Mouse (Mus musculus) adrenal gland (tissue): Measurements from ENCODE around the gene Nos3.

ENCODE experiments used
- intact Hi-C: fragments of 180-260 bp; cut with DNase I; formaldehyde crosslinking; loops from one replicate; pipeline ENCODE4 v1.15.1; 2025

The Nos3 gene

DNA sequence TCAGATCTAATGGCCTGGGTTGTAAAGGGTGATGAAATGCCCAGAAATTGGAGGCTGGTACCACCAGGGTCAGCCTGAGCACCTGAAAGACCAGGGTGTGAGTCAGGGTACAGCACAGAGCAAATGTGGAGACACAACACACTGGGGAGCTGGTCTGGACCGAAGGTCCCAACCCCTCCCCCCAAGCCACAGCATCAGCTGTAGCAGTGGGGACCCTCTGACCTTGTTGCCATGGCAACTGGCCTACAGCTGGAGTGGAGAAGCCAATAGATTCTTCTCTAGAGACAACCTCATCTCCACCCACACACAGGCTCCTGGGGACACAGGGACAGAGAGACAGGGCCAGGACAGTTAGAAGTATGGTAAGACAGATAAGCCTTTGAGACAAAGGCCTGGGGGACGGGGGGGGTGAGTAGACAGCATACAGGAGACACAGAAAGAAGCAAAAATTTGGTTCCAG, 20.6 kb upstream of the Nos3 start:
- intact Hi-C loops: no loop called here

DNA sequence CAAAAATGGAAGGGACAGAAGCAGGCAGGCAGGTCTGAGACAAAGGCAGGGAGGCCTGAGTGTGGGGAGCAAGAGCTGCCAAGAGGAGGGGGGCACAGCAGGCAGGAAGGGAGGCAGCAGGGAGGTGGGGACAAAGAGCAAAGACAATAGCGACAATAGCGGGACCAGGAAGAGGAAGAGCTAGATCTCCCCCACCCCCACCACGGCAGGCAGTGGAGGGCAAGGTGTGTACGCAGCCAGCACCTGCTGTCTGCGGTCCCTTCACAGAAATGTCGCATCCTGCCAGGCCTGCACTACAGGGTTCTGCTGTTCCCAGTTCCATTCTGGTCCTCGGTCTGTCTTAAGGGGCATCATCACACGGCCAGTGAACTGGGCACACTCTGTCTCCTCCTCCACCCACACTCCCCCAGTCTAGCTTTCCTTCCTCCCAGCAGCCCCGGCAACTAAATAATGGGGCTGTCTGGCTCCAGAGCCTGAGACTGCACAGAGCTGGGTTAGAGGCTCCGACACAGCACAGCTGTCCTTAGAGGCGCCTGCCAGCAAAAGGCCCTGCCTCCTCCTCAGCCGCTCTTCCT, 20.0 kb upstream of the Nos3 start:
- intact Hi-C loops: no loop called here

DNA sequence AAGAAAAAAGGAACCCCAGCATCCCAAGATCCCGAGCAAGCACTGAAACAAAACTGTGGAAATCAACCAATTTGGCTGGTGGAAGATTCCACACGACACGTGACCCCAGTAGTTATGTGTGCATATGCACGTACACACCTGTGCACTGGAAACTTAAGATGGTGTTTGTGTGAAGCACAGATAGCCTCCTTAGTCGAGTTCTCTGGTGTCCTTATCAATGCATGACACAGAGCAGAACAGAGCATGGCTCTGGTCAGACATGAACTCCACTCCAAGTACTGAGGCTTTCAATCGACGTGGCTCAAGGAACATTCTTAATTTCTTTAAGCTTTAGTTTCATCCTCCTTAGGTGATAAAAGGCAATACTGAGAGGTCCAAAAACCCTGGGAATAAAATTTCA, 18.3 kb upstream of the Nos3 start:
- intact Hi-C loops: no loop called here

DNA sequence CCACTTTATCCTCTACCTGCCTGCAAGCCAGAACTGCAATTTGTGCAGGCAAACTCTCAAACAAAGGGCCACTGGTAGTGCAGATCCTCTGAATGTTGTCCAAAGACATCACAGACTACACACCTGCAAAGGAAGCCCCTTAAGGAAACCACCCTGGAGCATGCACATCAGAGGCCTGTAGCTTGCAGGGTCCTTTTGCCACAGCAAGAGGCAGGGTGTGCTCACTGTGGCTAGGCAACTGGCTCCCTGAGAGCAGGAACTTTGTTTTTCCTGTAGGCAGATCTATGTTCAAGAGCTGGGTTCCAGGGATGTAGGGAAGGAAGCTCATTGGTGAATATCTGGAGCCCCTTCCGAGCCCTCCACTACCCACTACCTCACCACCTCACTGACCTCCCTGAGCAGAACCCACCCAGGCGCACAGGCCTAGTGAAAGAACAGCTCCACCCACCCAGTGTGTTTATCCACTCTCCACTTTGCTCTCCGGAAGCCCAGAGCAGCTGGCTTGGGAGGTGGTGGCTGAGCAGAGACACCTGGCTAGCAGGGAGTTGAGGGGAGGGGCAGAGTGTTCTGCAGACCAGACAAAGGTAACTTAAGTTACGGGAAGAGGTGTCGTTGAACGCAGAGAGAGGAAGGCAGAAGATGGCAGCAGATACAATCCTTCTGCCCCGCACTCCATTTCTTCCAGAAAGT, 17.3 kb upstream of the Nos3 start:
- intact Hi-C loops: no loop called here

DNA sequence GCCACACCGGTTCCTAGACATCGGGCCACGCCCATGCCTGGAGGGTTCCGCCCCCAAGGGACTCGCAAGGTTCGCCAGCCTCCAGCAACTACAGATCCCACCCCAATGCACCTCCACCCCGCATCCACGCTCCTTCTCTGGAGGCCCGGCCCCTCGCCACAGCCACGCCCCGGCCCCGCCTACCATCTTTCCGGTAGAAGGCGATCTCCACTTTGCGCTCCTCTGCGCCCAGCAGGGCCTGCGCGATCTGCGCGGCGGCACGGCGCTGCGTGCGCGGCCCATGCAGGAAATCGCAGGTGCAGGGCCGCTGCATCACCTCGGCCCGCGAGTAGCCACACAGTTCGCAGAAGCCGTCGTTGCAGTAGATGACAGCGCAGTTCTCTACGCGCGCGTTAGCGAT, 16.5 kb upstream of the Nos3 start:
- intact Hi-C loops: no loop called here

DNA sequence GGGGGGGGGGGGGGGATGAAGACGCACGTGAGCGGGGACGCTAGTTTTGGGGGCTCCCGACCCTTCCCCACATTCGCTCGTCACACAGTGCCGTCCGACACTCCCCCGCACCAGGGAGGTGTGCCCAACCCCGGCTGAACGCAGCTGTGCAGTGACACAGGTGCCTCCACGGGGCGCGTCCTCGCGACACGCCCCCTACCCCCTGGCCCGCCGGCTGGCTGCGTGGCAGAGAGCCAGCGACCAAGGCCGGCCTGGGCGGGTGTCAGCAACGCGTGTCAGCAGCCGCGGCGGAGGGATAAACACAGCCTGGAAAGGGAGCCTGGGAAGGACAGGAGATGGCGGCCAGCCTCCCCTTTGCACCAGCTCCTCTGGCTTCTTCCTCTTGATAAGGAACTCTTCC, 16.1 kb upstream of the Nos3 start:
- intact Hi-C loops: no loop called here

DNA sequence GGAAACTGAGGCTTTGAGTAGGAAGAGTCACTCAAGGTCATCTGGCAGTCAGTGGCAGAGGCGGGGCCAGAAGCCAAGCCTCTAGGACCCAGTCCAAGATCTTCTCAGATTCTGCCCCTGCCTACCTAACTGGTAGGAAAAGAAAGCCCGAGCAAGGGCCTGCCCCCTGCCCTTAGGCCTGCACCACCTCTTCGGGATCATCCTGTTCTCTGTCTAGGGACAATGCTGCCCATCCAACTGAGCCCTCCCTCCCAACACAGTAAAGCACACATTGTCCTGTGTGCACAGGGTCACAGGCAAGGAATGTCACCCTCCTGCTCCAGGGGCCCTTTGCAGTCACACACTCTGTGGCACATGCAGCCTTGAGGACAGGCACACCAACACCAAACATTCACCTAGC, 14.5 kb upstream of the Nos3 start:
- intact Hi-C loops: no loop called here

DNA sequence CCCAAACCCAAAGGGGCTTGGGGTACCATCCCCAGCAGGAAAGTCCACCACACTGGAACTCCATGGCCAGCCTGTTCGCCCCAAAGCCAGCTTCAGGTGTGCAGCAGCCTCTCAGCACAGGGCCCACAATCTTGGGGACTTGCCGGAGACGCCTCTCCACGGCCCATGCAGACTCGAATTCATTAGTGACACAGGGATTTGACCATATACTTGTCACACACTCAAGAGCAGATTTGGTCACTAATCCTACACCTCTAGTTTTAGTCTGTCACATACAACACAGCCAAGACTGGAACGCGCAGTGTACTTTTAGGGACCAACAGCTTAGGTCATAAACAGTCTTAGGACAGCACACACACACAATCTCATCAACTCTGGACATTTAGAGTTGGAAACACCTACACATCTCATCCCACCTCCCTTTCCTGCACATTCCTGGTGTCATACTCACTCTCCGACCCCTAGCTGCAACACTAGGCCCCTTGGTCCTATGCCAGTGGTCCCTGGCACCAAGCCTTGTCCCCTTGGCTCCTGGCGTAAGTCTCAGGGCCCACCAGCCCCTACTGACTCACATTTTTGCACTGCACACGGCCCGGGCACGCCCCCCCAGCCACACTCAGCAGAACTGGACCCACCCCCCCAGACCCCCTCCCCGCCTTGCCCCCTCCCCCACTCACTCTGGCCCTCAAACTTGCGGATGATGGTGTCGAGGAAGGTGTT, 13.9 kb upstream of the Nos3 start:
- intact Hi-C loops: no loop called here

DNA sequence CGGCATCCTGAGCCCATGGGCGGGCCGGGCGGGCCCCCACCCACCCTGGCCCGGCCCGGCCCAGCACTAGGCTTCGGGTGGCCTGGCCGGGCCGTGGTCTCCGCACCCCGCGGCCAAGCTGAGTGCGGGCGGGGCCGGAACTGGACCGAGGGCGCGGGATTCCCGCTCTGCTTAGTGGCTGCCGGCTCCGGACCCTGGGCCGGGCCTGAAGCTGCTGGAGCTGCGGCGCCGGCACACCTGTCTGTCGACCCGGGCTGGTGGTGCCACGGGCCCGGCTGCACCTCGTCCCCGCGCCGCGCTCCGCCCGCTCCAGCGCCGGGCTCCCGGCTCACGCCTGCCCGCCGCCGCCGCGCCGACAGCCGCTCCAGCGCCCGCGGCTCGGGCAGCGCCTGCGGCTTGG, 13.3 kb upstream of the Nos3 start, which contains the start of gene Kcnh2:
TSS of gene Kcnh2 (minus strand) at position 327 of the 400 bp plus-strand sequence.
- intact Hi-C loops: no loop called here

DNA sequence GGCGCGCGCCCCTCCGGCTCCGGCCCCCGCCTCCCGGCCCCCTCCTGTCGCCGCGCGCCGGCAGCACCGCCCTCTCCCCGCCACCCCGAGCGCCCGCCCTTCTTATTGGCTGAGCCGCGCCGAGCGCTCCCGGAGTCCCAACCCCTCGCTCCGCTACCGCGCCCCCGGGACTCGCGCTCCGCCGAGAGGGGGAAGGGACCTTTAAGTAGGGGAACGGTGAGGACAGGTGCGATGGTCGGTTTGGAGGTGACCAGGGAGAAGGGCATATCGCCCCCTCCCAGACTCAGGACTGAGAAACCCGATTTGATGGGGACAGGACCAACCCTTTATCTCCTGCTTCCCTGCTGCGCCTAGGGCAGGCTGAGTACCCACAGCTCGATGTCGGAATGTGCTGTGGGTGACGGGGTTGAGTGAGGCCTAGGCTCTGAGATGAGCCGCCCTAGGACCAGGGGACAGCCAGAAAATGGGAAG, 12.9 kb upstream of the Nos3 start:
- intact Hi-C loops: no loop called here

DNA sequence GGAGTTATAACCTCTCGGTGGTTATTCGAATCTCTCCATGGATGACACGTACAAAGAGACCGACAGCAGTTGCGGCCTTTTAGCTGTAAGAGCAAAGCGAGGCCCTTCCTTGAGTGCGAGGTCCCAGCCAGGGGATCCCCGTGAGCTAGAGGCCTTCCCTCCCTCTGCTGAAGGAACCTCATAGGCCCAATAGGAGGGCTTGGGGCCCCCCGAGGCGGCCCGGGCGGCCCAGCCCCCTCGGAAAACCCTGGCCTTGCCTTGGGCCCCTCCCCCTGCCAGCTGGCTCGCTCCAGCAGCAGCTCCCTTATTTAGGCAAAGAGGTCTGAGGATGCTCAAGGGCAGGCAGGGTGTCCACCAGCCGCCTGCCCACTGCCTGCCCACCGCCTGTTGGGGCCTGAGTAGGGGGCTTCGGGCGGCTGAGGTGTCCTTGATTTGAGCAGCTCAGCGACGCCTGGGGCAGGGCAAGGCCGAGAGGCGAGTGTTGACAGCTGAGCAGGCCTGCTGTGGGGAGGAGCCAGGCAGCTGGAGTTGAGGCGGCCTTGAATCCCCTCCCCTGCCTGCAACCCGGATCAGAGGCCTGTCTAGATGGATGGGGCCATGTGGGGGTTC, 12.3 kb upstream of the Nos3 start:
- intact Hi-C loops: no loop called here

DNA sequence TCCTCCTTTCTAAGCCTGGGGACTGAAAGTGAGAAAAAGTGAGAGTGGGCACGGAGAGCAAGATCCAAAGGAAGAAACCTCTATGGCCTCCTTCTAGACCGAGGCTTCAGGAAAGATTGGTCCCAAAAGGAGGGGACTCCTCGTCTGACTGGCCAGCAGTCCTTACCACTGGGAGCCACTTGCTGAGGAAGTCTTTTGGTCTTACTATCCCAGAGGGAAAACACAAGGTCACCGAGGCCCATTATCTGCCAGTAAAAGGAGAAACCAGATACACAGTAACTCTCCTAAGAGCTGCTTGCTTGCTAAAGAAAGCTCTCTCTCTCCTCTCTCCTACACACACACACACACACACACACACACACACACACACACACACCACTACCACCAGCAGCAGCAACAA, 11.3 kb upstream of the Nos3 start:
- intact Hi-C loops: no loop called here

DNA sequence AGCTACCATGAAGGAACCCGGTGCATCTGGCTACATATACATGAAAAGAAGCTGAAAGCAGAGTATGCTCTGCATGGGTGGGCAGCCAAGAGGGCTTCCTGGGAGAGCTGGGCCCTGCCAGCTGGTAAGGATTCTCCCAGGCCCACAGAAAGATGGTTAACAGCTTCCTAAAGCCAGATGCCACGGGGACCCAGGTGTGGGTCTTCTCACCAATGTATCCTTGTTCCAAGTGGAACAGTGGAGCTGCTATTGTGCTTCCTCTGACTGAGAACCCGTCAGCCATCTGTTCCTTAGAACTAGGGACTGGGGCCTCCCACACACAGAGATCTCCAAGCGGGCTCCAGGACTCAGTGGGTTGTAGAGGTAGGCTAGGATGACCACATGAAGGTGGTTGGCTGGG, 7.8 kb upstream of the Nos3 start:
- intact Hi-C loops: no loop called here

DNA sequence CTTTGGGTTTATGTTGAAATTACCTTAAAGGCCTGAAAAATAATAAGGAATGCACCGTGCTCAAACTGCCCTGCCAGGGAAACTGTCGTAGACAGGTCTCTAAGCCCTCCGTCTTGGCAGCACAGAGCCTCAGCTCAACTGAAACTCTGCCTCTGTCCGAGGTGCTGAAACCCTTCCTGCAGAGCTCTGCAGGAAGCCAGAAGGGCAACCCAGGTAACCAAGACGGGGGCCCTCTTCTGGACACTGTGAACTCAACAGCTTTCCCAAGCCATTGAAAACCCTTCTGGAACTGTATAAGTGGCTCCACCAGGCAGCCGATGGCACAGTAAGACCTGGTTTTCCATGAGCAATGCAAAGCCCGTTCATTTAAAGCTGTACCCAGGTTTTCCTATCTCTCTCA, 7.1 kb upstream of the Nos3 start:
- intact Hi-C loops: no loop called here

DNA sequence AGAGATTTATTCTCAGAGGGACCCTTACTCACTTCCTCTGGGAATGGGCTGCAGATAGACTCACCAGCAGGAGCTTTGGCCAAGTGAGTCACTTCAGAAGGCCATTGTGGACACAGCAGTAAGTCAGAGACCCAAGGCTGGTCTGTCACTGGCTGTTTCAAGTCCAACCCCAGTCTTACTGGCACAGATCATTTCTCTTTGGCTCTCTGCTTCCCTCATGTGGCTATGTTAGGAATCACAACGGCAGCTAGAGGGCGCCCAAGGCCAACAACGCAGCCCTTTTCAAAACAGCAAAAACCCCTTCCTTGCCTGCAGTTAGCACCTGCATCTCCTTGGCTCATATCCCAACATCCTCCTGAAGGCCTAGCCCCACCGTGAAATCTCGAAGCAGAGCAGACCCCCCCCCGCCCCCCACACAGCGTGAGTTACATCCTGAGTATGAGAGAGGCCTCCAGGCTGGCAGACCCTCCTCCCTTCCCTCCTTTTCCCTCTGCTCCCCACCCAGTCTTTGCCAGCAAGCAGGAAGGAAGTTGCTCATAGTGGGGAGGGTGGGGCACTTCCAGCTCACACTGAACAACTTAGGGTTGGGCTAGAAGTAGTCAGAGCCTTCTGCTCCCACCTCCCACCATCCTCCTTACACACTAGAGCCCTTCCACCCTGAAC, 3.7 kb upstream of the Nos3 start:
- intact Hi-C loops: loop anchor here (2.0 kb wide), 2 partner anchors 24 to 98 kb away; no protein-coding TSS in a partner anchor

DNA sequence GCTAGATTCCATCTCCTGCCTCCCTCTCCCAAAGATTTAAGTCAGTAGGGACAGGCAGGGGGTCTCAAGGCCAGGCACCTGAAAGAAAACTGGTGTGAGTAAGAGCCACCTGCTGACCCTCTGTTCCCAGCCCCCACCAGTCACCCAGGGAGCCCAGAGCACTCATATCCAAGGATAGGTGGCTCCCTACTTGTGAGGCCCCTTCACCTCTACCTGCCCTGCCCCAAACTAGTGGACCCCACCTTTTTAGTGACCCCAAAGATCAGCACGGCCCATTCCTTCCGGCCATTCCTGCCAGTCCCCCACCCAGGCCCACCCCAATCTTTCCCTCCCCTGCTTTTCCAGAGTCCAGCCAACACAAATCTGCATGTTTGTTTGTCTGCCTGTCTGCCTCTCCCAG, 1.1 kb upstream of the Nos3 start:
- intact Hi-C loops: no loop called here

DNA sequence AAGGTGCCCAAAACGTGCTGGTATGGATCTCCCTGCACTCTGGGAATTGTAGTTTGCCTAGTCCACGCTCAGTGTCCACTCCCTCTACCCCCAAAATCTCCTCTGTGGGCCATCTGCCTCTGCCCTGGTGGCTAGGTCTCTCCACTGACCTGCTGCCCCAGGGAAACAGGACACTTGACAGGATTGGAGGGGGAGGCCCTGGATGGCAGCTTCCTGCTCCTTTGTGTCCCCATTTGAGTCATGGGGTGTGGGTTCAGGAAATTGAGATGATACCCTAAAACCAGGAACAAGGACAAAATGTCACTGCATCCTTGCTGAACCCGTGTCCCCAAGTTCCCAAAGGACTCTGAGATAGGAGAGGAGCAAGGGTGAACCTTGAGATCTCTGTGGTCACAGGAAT, 549 bp upstream of the Nos3 start:
- intact Hi-C loops: no loop called here

DNA sequence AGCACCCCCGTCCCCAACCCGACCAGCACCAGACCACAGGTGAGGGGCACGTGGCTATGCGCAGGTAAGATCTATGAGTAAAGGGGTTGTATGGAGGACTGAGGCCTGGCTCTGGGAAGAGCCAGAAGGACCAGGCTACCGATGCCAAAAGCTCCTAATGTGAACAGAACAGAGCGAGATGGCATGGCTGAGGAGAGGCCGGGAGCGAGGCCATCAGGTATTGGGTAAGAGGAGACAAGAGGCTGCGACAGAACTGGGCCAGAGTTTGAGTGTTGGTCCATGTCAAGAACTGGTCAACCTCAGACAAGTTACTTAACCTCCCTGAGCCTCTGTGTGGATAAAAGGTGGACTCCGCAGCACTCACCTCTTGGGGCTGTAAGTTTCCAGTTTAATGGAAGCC, 353 bp downstream of the Nos3 start:
- intact Hi-C loops: no loop called here

DNA sequence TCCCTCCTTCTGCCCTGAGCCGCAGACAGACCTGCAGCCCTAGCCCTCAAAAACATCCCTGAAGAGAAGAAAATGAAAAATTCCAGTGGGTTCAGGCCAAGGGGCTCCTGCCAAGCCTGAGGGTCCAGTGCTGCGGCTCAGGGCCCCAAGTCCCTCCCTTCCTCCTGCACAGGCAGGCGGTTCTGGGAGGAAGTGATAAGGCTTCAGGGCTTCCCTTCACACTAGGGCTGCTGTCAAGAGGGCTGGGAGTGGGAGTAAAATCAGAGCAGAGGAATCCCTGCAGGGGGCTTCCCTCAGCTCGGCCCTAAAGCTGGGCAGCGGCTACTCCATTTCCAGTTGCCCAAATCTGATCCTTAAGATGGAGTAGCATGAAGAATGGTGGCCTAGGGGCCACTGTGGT, 918 bp downstream of the Nos3 start:
- intact Hi-C loops: no loop called here

DNA sequence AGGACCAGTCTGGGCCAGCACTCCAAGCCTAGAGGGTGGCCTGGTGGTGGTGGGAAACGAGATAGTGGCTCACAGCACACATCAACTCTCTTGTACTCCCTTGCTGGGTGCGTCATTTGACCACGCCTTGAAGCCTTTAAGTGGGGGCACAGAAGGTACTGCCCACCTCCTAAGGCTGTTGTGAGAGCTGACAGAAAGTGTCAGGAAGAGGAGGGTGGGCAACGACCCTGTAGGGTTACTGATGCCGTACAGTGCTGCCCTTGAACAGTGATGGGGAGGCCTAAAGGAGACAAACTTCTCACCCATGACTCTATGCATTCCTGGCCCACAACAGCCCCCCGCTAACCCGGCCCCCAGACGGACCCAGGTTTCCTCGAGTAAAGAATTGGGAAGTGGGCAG, 1.8 kb downstream of the Nos3 start:
- intact Hi-C loops: no loop called here

DNA sequence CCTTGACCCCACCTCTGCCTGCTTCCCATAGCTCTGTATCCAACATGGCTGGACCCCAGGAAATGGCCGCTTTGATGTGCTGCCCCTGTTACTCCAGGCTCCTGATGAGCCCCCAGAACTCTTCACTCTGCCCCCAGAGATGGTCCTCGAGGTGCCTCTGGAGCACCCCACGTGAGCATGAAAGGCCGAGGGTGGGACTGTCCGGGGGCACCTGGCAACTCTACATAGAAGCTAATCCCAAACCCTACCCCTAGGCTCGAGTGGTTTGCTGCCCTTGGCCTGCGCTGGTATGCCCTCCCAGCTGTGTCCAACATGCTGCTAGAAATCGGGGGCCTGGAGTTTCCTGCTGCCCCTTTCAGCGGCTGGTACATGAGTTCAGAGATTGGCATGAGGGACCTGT, 5.2 kb downstream of the Nos3 start:
- intact Hi-C loops: no loop called here

DNA sequence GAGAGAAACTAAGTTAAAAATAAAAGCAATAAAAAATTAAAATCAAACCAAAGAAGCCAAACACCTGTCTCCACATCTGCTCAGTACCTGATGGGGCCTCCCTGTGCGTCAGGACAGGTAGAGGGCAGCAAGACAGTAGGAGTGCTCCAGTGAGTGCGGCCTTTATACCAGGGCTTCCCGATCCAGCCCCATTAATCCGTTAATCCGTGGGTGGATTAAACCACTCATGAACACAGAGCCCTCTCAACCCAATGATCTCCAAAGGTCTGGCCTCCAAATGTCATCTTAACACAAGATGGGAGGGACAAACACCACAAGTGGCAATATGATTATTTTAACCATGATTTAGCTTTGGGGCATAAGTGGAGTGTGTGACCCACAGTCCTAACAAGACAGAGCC, 9.2 kb downstream of the Nos3 start:
- intact Hi-C loops: no loop called here
